Mouse (Mus musculus) cerebral cortex, adult 2 months (tissue): ENCODE data around the gene Fam184a.

Source experiments
- WGBS: fragments of 180-500 bp; shearing (Covaris S2); methylation state at CpG from one replicate; pipeline ENCODE4 v1.1.7; 2018; 5-methylcytosine and 5-hydroxymethylcytosine counted together

Gene Fam184a

GRCm38 (mm10) chr10:53688533-53688932 lies 62.4 kb downstream of the Fam184a start:
- 83% methylated on average over 1 of the region's 1 CpGs for WGBS

DNA sequence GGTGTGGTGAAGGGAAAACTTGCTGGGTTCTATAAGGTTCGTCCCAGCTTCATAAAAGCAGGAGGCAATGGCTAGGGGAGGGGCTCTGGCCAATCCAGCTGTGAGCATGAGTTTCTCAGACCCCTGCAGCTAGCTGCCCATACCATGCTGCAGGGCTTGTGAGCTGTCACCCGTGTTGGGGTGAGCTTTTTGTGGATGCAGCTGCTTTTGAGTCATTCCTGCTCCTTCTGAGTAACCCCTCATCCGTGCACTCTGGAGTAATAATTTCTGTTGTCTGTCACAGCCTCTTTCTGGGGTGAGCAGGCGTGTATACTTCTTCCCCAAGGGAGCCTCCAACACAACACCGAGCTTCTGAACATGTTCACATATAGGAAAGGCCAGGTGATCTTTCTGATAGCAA lies 63.0 kb downstream of the Fam184a start:
- WGBS = 74% methylated on average over 5 of the region's 5 CpGs

DNA sequence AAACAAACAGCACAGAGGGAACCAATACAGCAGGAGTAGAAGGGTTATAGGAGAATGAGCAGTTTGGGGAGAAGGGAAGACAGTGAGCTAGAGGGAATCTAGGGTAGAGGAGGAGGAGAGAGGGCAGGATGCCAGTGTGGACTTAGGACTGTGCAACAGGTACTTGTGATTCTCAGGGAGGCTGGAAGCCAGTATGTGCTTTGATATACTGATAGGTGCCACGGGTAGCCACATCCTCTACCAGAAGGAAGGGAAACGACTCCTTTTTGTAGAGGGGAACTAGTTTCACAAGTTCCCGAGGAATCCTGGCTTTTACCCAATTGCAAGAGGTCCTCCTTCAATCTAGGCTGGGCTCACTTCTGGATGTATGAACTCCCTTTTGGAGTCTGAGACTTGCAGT lies 65.1 kb downstream of the Fam184a start:
- 50% methylated on average over 3 of the region's 3 CpGs for WGBS

DNA sequence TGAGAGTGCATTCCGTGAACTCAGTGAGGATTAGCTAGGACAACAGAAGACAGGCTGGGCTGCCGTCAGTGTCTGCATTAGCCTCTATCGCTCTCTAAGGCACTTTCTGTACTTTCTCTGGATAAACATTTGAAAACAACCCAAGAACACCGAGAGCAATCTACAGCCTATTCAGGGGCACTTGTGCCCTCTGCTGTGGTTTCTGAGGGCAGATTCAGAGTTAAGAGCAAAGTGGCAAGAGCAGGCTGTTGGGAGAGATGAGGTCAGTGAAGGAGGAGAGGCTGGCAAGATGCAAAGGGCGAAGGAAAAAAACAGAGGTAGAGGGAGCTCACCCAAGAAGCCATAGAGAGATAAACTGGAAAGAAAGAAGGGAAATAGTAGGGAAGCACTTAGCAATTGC lies 67.7 kb downstream of the Fam184a start:
- WGBS = 82% methylated on average over 5 of the region's 5 CpGs

DNA sequence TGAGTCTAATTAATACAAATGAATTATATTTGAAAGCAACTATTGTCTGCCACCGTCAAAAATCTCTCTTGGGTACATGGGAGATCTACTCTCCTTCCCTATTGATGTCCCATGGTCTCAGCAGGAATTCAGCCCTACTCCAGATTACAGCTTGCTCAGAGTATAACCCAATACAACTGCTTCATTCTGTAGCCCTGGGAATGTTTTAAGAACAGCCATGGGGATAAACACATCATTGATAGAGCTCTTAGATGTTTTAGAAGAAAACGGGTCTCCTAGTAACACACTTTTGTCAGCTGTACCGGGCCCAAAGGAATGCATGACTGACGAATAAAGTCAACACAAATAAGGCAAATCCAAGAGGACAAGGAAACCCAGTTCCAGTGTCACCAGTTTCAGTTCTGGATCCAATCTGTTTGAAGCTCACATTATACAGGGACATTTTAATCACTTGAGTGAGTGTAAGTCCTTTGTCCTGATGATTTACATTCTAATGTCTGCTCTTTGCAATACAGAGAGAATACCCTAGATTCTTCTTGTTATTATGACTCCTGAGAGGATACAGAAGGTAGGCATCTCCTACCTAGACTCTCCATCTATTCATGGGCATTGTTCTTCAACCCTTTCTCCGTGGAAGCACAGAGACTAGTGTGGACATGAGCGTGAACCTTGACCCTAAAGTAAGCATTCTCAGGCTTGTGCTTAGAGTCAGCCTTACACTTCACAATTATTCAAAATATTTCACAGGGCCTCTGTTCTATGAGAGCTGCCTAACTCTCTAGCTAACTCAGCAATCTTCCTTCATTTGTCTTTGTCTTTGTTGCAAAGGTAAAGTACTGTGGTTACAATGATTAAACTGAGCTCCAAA lies 71.0 kb downstream of the Fam184a start:
- WGBS = 72% methylated on average over 6 of the region's 6 CpGs

GRCm38 (mm10) chr10:53661788-53662187 lies 89.1 kb downstream of the Fam184a start:
- 95% methylated on average over 4 of the region's 4 CpGs for WGBS

DNA sequence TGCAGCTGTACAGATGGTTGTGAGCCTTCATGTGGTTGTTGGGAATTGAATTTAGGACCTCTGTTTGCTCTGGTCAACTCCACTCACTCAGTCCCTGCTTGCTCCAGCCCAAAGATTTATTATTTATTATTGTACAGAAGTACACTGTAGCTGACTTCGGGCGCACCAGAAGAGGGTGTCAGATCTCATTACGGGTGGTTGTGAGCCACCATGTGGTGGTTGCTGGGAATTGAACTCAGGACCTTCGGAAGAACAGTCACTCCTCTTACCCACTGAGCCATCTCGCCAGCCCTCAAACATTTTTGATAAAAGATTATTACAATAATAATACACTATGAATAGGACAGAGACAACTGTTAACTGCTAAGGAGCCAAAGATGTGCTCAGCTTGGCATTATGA lies 96.7 kb downstream of the Fam184a start:
- WGBS = 80% methylated on average over 5 of the region's 5 CpGs

DNA sequence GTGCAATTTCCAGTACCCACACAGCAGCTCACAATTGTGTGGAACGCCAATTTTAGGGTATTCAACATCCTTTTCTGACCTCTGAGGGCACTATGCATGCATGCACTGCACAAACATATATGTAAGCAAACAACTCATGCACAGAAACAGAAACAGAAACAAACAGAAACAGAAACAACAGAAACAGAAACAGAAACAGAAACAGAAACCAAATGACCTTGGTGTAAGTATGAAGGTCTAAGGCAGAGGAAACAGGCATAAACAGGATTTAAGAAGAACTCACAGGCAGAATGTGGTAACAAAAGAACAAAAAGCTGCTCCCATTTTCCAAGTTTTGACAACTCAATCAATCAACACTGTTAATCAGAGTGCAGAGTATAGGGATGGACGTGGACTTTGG lies 100.2 kb downstream of the Fam184a start:
- 94% methylated on average over 2 of the region's 2 CpGs for WGBS

DNA sequence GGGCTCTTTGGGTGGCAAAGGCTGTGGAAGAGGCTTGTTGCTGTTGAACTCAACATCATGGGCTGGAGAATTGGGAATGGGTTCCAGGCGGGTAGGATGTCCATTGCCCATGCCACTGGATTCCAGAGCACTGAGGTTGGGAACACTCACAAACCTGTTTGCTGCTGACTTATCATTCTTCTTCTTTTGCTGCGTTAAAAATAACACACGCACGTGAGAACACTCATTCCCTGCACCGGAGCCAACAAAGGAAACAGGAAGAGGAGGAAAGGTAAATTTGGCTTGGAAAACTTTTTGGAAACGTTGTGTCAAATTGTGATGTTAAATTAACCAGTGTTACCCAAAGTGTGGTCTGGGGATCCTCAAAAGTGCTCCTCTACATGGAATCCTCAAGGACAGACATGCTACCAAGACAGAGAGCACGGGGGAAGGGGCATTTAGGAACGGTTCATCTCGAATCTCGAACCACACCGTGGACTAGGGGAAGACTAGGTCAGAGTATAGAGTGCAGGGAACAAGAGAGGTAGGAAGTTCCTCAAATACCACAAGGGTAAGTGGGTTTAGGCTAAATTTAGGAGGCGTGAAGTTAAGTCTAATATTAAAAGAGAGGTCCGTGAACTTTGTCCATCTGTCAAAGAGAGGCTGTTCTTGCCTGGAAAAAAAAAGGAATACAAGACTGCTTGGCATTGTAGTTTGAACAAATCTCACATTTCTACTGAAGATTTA lies 115.5 kb downstream of the Fam184a start:
- WGBS = 79% methylated on average over 13 of the region's 13 CpGs

DNA sequence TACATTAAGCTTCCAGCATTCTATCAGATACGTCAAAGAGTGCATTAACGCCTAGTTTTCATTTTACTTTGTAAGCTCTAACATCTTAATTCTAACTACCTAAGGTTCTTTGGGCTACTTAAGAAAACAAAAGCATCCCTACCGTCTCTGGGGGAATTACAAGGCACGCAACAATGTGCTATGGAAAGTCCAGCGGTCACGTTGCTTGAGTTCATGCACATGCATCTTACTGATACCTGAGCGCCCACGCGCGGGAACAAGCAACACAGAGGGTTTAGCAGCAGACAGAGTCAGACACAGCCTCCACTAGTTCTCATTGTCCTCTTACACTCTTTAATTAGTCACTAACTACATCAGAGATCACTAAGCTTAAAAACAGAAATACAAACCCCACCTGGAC lies 116.8 kb downstream of the Fam184a start:
- 89% methylated on average over 10 of the region's 10 CpGs for WGBS

- 51% methylated on average over 10 of the region's 10 CpGs for WGBS
Observed at GRCm38 (mm10) chr10:53630339-53630738, 120.6 kb downstream of the Fam184a start, which contains the start of gene Mcm9. Gene Mcm9 (minus strand): TSS chr10:53630439.

GRCm38 (mm10) chr10:53629918-53630250 lies 121.0 kb downstream of the Fam184a start:
- WGBS = 0% methylated on average over 35 of the region's 35 CpGs

GRCm38 (mm10) chr10:53629247-53629917 lies 121.5 kb downstream of the Fam184a start:
- under 1% methylated on average over 67 of the region's 67 CpGs for WGBS

GRCm38 (mm10) chr10:53615850-53616616 lies 134.9 kb downstream of the Fam184a start:
- WGBS = 74% methylated on average over 8 of the region's 8 CpGs

- WGBS = 85% methylated on average over 1 of the region's 1 CpGs
Observed at GRCm38 (mm10) chr10:53613955-53614354, 137.0 kb downstream of the Fam184a start.

DNA sequence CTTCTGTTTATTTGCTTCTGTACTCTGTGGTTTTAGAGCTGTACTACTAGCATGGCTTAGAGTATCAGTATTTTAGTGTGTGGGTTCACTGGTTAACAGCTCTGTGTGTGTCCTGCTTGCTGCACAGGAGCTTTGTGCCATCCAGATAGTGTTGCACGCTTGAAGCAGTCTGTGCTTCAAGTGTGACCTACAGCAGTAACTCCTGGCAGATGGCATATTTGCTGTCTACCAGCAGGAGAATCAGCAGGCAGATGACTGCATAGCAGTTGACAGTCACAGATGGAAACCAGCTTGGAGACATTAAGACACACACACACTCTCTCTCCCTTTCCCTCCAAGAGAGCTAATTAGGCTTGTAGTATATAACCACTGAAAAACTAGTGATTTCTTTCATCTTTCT lies 138.8 kb downstream of the Fam184a start:
- 64% methylated on average over 1 of the region's 1 CpGs for WGBS

DNA sequence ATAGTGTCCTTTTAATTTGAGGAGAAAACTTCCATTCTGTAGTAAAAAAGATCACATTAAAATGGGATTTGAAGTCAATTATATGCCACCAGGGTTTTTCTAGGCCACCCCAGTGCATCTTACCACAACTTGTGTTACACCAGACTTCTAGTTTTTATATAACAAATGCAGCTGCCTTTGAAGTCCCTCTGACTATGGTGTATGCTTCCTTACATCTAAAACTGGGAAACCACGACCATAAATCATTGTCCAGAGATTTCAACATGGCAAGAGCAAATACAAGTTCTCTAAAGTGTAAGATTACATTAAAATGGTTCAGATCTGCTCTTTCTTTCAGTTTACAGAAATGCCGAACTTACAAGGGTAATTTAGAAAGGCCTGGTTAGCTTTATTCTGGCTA lies 142.6 kb downstream of the Fam184a start:
- 81% methylated on average over 2 of the region's 2 CpGs for WGBS

GRCm38 (mm10) chr10:53605328-53605727 lies 145.6 kb downstream of the Fam184a start:
- 62% methylated on average over 2 of the region's 2 CpGs for WGBS

- 61% methylated on average over 5 of the region's 5 CpGs for WGBS
Observed at GRCm38 (mm10) chr10:53598821-53599220, 152.1 kb downstream of the Fam184a start.

- under 1% methylated on average over 99 of the region's 99 CpGs for WGBS
Observed at GRCm38 (mm10) chr10:53597121-53597881, 153.6 kb downstream of the Fam184a start.

DNA sequence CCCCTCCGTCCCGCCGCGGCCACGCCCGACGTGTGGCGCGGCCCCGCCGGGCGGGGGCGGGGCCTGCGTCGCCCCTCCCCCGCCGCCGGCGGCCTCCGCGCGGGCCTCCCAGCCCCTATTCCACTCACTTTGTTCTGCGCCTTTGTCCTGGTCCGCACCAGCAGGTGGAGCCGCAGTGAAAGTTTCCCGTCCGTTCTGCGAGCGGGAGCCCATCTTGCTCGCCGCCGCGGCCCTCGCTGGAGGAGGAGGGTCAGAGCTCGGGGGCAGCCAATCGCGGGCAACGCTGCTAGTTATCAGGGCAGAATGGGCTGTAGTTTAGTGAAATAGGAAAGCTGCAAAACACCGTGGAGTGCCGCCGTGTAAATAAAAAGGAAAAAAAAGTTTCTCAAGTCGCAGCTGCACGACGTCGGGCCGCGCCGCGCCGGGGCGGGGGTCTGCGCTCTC lies 154.2 kb downstream of the Fam184a start, which contains the start of gene Asf1a:
TSS of gene Asf1a (plus strand) at position 81 of the 444 bp plus-strand sequence.
- under 1% methylated on average over 52 of the region's 52 CpGs for WGBS
